Mouse (Mus musculus): ENCODE data around the gene Csnk1e. TPM values are rescaled to one million over a fixed set of nuclear protein-coding genes. Genes with fewer than 3 reads are reported as not detected.

The Csnk1e gene
- polyA plus RNA-seq, 1 experiment from 2014 or later: 148 TPM

DNA sequence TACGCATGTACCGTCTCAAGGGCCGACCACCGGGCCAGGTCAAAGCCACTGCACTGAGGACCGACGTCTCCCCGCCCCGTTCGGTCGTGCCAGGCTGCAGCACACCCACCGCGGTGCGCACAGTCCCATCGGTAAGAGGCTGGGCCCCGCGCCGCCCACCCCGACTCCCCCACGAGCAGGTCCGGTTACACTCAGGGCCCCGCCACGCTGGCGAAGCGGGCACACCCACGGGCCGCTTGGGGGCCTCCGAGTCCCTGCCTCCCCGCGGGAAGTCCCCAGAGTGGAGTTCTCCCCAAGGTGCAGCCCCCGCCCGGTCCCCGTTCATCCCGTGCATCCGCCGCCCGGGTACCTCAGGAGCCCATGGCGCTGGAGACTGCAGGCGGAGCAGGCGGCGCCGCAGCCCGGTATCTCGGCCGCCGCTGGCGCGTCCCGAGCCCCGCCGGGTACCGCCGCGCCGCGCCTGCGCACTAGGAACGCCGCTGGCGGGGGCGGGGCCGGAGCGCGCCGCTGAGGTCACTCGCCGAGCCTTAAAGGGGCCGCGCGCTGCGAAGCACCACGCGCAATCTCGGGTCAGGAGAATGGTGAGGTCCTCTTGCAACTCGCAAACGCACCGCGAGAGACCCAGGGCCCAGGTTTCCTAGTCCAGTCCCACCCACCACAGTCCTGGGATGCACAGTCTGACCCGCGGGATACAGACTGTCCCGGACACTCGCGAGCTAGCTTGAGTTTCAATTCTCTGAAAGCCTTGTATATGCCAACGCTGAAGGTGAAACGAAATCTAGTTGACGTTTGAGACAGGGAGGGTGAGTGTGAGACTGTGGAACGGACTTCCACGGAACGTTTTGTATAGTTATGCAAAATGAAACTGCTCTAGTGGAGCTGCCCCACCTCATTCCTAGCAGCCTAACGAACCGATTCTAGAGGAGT is 52.3 kb downstream of the Csnk1e start, which contains the start of gene Tmem184b:
TSS of gene Tmem184b (minus strand) at position 734 of the 927 bp plus-strand sequence.
- peak; percentile 75 for ATAC-seq (ENCODE audit: insufficient number of reproducible peaks, insufficient read depth, low FRiP score, low TSS enrichment)
- WGBS: under 1% methylated on average over 89 of the region's 90 CpGs
- Histone ChIP-seq H3K9me3 (no peaks in the 10 kb centered on the region), H3K27ac (peak within 1 kb of the TSS; percentile 77), H3K36me3 (no peaks in the 10 kb centered on the region), H3K9ac (peak within 1 kb of the TSS; percentile 64), H3K4me2 (replicated peaks) (peak within 1 kb of the TSS; percentile 78), H3K27me3 (no peaks in the 10 kb centered on the region), H3K4me1 (peaks cover 40% of the 10 kb centered on the region), H3K4me3 (peak within 1 kb of the TSS; percentile 74)

DNA sequence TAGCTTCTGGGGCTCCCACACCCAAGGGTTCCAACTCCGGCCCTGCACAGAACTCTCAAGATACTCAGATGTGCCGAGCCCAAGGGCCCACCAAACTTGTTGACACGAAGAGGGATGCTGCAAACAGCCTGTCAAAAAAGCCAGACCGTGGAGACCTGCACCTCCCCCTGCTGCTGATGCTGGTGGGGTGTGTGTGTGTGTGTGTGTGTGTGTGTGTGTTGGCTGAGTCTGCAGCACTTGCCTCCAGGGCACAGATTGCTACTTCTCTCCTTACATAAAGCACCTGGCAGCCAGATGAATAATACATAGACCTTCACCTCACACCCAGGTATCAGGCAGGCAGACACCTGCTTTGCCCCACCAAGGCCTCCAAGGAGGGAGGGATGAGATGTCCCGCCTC is 53.2 kb downstream of the Csnk1e start:
- H3K9me3 ChIP-seq: no peaks in the 10 kb centered on the region
- no peaks in the 10 kb centered on the region for H3K27me3 ChIP-seq
- no peak overlapping the region for H3K27ac ChIP-seq
- 20% methylated on average over 5 of the region's 5 CpGs for WGBS
- peak overlapping the region; percentile 64 for H3K9ac ChIP-seq
- H3K4me1 ChIP-seq: peaks cover 40% of the 10 kb centered on the region
- peak overlapping the region; percentile 74 for H3K4me3 ChIP-seq
- peaks cover 5% of the 10 kb centered on the region; the same call in 1 of the 2 replicates for H3K36me3 ChIP-seq
- peak overlapping the region; percentile 78 for H3K4me2 ChIP-seq (replicated peaks)
- no peak for ATAC-seq (ENCODE audit: insufficient number of reproducible peaks, insufficient read depth, low FRiP score, low TSS enrichment)

DNA sequence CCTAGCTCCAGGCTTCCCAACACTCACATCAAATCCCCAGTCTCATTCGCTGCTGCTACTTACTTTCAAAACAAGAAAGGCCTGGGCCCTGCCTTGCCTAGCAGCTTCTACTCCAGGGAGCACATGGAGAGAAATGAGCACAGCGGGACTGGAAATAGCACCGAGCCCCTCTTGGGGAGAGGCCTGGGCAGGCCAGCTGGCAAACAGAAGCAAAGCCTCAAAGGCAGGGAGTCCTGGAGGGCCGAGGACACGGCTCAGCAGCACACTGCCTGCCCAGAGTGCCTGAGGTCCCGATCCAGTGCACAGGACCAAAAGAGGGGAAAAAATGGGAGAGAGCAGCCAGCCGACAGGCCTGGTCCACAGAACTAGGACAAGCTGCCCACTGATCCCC is 54.4 kb downstream of the Csnk1e start:
- Histone ChIP-seq H3K4me1 (peaks cover 40% of the 10 kb centered on the region), H3K4me3 (no peak overlapping the region), H3K4me2 (replicated peaks) (peak overlapping the region; percentile 78; the same call in 1 of the 2 replicates), H3K36me3 (peaks cover 6% of the 10 kb centered on the region; the same call in 1 of the 2 replicates), H3K27me3 (no peaks in the 10 kb centered on the region), H3K9me3 (no peaks in the 10 kb centered on the region), H3K9ac (peak overlapping the region; percentile 5), H3K27ac (no peak overlapping the region)
- 43% methylated on average over 7 of the region's 7 CpGs for WGBS
- no peak for ATAC-seq (ENCODE audit: insufficient number of reproducible peaks, insufficient read depth, low FRiP score, low TSS enrichment)

DNA sequence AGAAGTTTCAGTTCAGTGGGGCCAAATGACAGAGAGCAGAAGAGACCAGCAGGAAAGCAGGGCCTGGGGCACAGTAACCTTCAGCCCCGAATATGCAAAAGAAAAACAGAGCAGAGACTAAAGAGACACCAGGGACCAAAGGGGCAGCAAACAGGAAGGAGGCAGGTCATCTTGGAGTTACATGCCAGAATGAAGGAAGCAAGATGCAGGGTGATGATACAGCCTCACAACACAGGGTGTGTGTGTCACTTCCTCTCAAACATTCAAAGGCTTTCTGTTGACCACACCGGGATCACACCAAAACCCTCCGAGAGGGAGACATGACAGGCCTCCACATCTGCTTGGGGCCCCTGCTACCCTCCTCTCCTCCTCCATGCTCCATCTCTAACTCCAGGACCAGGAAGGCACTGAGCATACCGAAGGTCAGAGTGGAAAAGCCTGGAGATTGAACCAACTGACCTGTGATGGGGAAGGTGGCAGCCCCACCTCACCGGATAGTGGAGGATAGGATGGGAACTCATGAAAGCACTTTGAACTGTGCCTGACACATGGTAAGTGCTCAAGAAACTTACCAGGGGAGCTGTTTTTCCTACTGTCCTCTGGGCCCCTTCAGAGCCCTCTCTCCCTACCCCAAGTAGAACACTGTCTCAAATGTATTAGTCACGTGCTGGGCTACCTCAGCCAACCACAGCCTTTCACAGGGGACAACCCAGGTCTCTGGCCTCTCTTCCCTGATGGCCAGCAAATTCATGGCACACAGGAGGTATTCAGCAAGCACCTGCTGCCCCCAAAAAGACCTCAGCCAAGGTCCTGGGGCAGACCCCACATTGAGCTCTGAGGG is 55.0 kb downstream of the Csnk1e start:
- H3K4me1 ChIP-seq: peaks cover 41% of the 10 kb centered on the region
- WGBS: 37% methylated on average over 6 of the region's 6 CpGs

DNA sequence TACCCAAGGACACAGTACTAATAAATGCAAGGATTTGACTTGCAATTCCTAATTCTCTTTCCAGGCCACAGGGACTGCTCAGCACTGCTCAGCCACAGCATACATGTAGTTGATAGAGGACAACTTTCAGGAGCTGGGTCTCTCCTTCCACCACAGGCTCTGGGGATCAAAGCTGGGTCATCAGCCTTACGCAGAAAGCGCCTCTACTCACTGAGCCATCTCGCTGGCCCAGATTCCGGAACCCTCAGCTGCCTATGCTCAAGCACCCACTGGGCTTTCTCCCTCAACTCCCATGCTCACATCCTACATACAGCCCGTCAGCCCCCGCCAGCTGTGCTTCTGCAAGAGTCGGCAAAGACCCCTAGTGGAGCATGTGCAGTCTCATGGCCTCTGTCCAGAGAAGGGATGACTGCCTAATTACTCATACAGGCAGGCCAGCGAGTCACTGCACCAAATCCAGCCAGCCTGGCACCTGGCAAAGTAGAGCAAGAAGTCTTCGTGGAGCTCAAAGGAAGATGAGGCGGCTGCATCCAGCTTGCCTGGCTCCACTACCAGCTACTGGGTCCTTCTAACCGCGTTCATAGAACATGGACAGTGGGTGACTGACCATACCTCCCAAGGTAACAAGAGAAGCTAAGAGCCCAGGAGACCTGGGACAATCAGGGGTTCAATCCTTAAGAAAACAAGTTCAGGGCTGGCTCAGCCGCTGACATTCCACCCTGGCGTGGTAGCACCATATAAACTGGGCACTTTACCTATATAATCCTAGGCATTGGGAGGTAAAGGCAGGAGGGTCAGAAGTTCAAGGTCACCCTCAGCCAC is 55.9 kb downstream of the Csnk1e start:
- 0 out of 2 replicates have a peak overlapping the region, but pooled peaks have one; percentile 23 for H3K27ac ChIP-seq
- H3K9ac ChIP-seq: no peak overlapping the region
- no peak overlapping the region for H3K4me2 ChIP-seq (replicated peaks)
- H3K9me3 ChIP-seq: no peaks in the 10 kb centered on the region
- peaks cover 44% of the 10 kb centered on the region for H3K4me1 ChIP-seq
- no peak for ATAC-seq (ENCODE audit: insufficient number of reproducible peaks, insufficient read depth, low FRiP score, low TSS enrichment)
- H3K4me3 ChIP-seq: no peak overlapping the region
- 73% methylated on average over 14 of the region's 14 CpGs for WGBS
- no peaks in the 10 kb centered on the region for H3K27me3 ChIP-seq
- peaks cover 6% of the 10 kb centered on the region; the same call in 1 of the 2 replicates for H3K36me3 ChIP-seq

More for the DNA sequence above, 55.0 kb downstream of the Csnk1e start:
- ATAC-seq (ENCODE audit: insufficient number of reproducible peaks, insufficient read depth, low FRiP score, low TSS enrichment): no peak
- no peak overlapping the region for H3K27ac ChIP-seq
- no peaks in the 10 kb centered on the region for H3K27me3 ChIP-seq
- H3K4me3 ChIP-seq: no peak overlapping the region
- H3K36me3 ChIP-seq: peaks cover 6% of the 10 kb centered on the region; the same call in 1 of the 2 replicates
- peak overlapping the region; percentile 5; the same call in 1 of the 2 replicates for H3K9ac ChIP-seq
- H3K4me2 ChIP-seq (replicated peaks): peak overlapping the region; percentile 78; the same call in 1 of the 2 replicates
- no peaks in the 10 kb centered on the region for H3K9me3 ChIP-seq

DNA sequence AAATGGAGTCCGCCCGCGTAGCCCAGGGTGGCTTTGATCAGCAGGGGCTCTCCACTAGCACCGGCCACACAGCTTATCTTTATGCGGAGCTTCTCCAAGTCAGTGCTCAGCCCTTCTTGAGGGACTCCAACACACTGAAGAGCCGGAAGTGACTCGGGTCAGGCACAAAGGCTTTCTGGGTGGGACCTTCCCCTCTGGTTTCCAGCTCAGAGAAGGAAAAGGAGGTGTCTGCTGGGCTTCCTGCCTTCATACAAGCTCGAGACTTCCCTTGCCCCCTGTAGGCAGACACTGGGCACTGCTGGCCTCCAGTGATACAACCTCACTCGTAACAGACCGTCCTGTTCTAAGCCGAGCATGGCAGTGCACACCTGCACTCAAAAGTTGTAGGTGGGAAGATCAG is 58.6 kb downstream of the Csnk1e start:
- no peak overlapping the region for H3K9ac ChIP-seq
- H3K9me3 ChIP-seq: no peaks in the 10 kb centered on the region
- ATAC-seq (ENCODE audit: insufficient number of reproducible peaks, insufficient read depth, low FRiP score, low TSS enrichment): no peak
- peaks cover 10% of the 10 kb centered on the region; the same call in 1 of the 2 replicates for H3K36me3 ChIP-seq
- no peaks in the 10 kb centered on the region for H3K27me3 ChIP-seq
- H3K4me1 ChIP-seq: peaks cover 52% of the 10 kb centered on the region
- H3K4me3 ChIP-seq: no peak overlapping the region
- no peak overlapping the region for H3K4me2 ChIP-seq (replicated peaks)
- no peak overlapping the region for H3K27ac ChIP-seq
- WGBS: 89% methylated on average over 11 of the region's 11 CpGs

DNA sequence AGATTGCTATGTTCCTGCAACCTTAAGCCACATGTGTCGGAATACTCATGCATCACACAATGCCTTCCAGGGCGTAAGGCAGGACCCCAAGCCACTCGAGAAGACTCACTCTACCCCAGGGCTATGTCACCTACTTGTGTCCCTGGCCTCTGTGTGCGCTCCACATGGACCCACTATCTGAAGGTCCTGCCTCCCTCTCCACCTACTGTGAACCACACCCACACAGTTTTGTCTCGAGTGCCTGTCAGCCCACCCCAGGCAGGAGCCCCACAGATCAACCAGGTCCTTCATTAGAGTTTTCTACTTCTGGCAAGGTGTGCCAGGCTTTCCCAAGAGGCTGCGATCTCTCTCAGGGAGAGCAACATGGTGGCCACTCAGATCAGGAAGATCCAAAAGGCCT is 60.1 kb downstream of the Csnk1e start:
- H3K9ac ChIP-seq: no peak overlapping the region
- no peak overlapping the region for H3K4me3 ChIP-seq
- 73% methylated on average over 6 of the region's 6 CpGs for WGBS
- no peaks in the 10 kb centered on the region for H3K9me3 ChIP-seq
- H3K36me3 ChIP-seq: peaks cover 10% of the 10 kb centered on the region; the same call in 1 of the 2 replicates
- H3K27me3 ChIP-seq: no peaks in the 10 kb centered on the region
- H3K4me1 ChIP-seq: peaks cover 43% of the 10 kb centered on the region
- ATAC-seq (ENCODE audit: insufficient number of reproducible peaks, insufficient read depth, low FRiP score, low TSS enrichment): no peak
- no peak overlapping the region for H3K27ac ChIP-seq
- H3K4me2 ChIP-seq (replicated peaks): no peak overlapping the region

DNA sequence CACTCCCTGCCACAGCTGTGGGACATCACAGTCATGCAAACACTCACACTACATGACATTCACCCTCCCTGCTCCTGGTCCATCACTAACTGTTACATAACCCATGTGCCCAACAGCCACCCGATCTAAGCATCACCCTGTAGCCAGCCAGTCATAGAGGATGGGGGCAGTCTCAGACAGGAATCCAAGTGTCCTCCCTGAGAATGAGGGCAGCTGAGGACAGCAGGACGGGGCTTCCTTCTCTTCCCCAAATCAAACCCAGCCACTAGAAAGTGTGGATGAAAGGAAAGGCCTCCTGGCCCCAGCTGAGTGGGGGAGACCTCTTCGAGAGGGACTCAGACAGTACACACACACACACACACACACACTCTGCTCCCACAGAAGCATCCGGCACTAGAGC is 60.5 kb downstream of the Csnk1e start:
- H3K36me3 ChIP-seq: peaks cover 10% of the 10 kb centered on the region; the same call in 1 of the 2 replicates
- no peak for ATAC-seq (ENCODE audit: insufficient number of reproducible peaks, insufficient read depth, low FRiP score, low TSS enrichment)
- WGBS: 70% methylated on average over 4 of the region's 4 CpGs
- no peak overlapping the region for H3K9ac ChIP-seq
- H3K9me3 ChIP-seq: no peaks in the 10 kb centered on the region
- H3K27ac ChIP-seq: no peak overlapping the region
- H3K4me2 ChIP-seq (replicated peaks): no peak overlapping the region
- H3K4me3 ChIP-seq: no peak overlapping the region
- H3K27me3 ChIP-seq: no peaks in the 10 kb centered on the region
- peaks cover 39% of the 10 kb centered on the region for H3K4me1 ChIP-seq

DNA sequence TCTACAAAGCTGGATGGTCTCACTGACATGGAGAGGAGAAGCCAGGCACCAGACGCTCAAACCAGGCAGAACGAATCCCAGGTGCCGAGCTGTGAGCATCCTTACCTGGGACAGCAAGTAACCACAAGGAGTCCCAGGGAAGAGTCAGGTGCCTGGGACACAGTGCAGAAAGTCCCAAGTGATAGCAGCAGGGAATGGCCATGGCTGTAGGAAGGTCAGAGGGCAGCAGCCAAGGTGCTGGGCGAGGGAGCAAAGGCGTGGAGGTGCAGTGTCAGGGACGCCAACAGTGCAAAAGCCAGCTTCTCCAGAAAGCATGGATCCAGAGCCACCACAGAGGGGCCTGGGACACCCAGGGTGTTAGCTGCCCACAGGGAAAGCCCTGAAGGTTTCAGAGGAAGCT is 62.3 kb downstream of the Csnk1e start:
- Histone ChIP-seq H3K4me2 (replicated peaks) (no peak overlapping the region), H3K9me3 (no peaks in the 10 kb centered on the region), H3K4me1 (peaks cover 44% of the 10 kb centered on the region), H3K36me3 (peaks cover 10% of the 10 kb centered on the region; the same call in 1 of the 2 replicates), H3K27ac (no peak overlapping the region), H3K9ac (no peak overlapping the region), H3K4me3 (no peak overlapping the region), H3K27me3 (no peaks in the 10 kb centered on the region)
- 74% methylated on average over 6 of the region's 6 CpGs for WGBS
- ATAC-seq (ENCODE audit: insufficient number of reproducible peaks, insufficient read depth, low FRiP score, low TSS enrichment): no peak

DNA sequence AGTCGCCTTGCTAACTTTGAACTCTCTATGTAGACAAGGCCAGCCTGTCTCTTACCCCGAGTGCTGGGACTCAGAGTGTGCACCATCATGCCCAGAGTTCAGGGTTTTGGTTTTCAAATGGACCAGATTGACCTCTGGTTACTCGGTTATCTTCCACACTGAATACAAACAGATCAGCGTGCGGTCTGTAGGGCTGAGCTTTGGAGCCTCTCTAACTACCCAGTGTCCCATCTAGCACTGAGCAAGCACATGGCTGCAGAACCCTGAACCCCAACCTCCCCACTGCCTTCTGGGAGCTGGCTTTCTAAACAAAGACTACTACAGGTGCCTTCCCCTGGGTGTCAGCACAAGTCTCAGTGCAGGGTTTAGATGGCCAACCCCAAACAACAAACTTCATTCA is 62.8 kb downstream of the Csnk1e start:
- H3K27ac ChIP-seq: no peak overlapping the region
- WGBS: 82% methylated on average over 5 of the region's 5 CpGs

More for the DNA sequence above, 62.8 kb downstream of the Csnk1e start:
- Histone ChIP-seq H3K4me2 (replicated peaks) (no peak overlapping the region), H3K9me3 (no peaks in the 10 kb centered on the region), H3K9ac (no peak overlapping the region), H3K4me1 (peaks cover 46% of the 10 kb centered on the region), H3K4me3 (no peak overlapping the region), H3K27me3 (no peaks in the 10 kb centered on the region), H3K36me3 (peaks cover 8% of the 10 kb centered on the region; the same call in 1 of the 2 replicates)
- ATAC-seq (ENCODE audit: insufficient number of reproducible peaks, insufficient read depth, low FRiP score, low TSS enrichment): no peak
